Mouse (Mus musculus) adipose tissue, adult 10 weeks (tissue): ENCODE data around the gene Olfr1223. TPM values are rescaled to one million over a fixed set of nuclear protein-coding genes. Genes with fewer than 3 reads are reported as not detected.

Source experiments
- polyA plus RNA-seq: library from polyadenylated mRNA; stranded (reverse); fragments of 350-450 nt; fragmentation: Illumina TruSeq; extraction: RNeasy Lipid Tissue Mini Kit (QIAGEN cat#74804); gene quantifications from one replicate; pipeline ENCODE4 v1.2.3, GENCODE M21; 2014; ENCODE audit warnings: low read depth, low replicate concordance

Gene Olfr1223
- not detected for polyA plus RNA-seq

GRCm38 (mm10) chr2:89151460-89151859 lies at the start of gene Olfr1223:
Gene Olfr1223, minus strand, starts transcription at chr2:89151560.

GRCm38 (mm10) chr2:89199948-89200347 lies 48.6 kb upstream of the Olfr1223 start, which contains the start of gene Olfr1226:
Gene Olfr1226, minus strand, starts transcription at chr2:89200048.

GRCm38 (mm10) chr2:89174569-89174968 lies 23.2 kb upstream of the Olfr1223 start, which contains the start of gene Olfr1225:
Gene Olfr1225, minus strand, starts transcription at chr2:89174669.

GRCm38 (mm10) chr2:89163991-89164390 lies 12.6 kb upstream of the Olfr1223 start, which contains the start of gene Olfr1224-ps1:
Gene Olfr1224-ps1, minus strand, starts transcription at chr2:89164091.

GRCm38 (mm10) chr2:89132954-89133353 lies 18.4 kb downstream of the Olfr1223 start, which contains the start of gene Olfr1222:
Gene Olfr1222, minus strand, starts transcription at chr2:89133054.

GRCm38 (mm10) chr2:89117183-89117582 lies 34.2 kb downstream of the Olfr1223 start, which contains the start of gene Olfr1221:
Gene Olfr1221, minus strand, starts transcription at chr2:89117283.

GRCm38 (mm10) chr2:89106735-89107134 lies 44.6 kb downstream of the Olfr1223 start, which contains the start of gene Olfr1220:
Gene Olfr1220, minus strand, starts transcription at chr2:89106835.

Other genes starting within 250 kb of the Olfr1223 start
- not detected for gene Olfr1208, start 249.2 kb downstream of the Olfr1223 start, polyA plus RNA-seq
- gene Olfr1209, start 236.4 kb downstream of the Olfr1223 start, polyA plus RNA-seq = not detected
- not detected for gene Olfr1211, start 213.4 kb downstream of the Olfr1223 start, polyA plus RNA-seq
- not detected for gene Olfr1212, start 197.6 kb downstream of the Olfr1223 start, polyA plus RNA-seq
- not detected for gene Gm13762, start 171.3 kb downstream of the Olfr1223 start, polyA plus RNA-seq
- gene Olfr1214, start 158.9 kb downstream of the Olfr1223 start, polyA plus RNA-seq = not detected
- not detected for gene Olfr1215, start 144.6 kb downstream of the Olfr1223 start, polyA plus RNA-seq
- not detected for gene Olfr1216, start 133.2 kb downstream of the Olfr1223 start, polyA plus RNA-seq
- not detected for gene Olfr1217, start 119.5 kb downstream of the Olfr1223 start, polyA plus RNA-seq
- not detected for gene Olfr1218, start 90.4 kb downstream of the Olfr1223 start, polyA plus RNA-seq
- gene Olfr1219, start 68.0 kb downstream of the Olfr1223 start, polyA plus RNA-seq = not detected
- not detected for gene Olfr1220, start 44.7 kb downstream of the Olfr1223 start, polyA plus RNA-seq
- not detected for gene Olfr1221, start 34.3 kb downstream of the Olfr1223 start, polyA plus RNA-seq
- not detected for gene Olfr1222, start 18.5 kb downstream of the Olfr1223 start, polyA plus RNA-seq
- gene Olfr1224-ps1, start 12.5 kb upstream of the Olfr1223 start, polyA plus RNA-seq = not detected
- not detected for gene Olfr1225, start 23.1 kb upstream of the Olfr1223 start, polyA plus RNA-seq
- gene Olfr1226, start 48.5 kb upstream of the Olfr1223 start, polyA plus RNA-seq = not detected
- gene Olfr1228, start 102.5 kb upstream of the Olfr1223 start, polyA plus RNA-seq = not detected
- not detected for gene Olfr1229, start 136.5 kb upstream of the Olfr1223 start, polyA plus RNA-seq
- gene Olfr1230, start 145.7 kb upstream of the Olfr1223 start, polyA plus RNA-seq = not detected
- gene Olfr1231, start 155.5 kb upstream of the Olfr1223 start, polyA plus RNA-seq = not detected
- gene Olfr1232, start 178.1 kb upstream of the Olfr1223 start, polyA plus RNA-seq = not detected
- gene Olfr1233, start 190.8 kb upstream of the Olfr1223 start, polyA plus RNA-seq = not detected
- not detected for gene Olfr1234, start 213.3 kb upstream of the Olfr1223 start, polyA plus RNA-seq